Mouse (Mus musculus) midbrain, postnatal 0 days (tissue): ENCODE results near the gene Slc5a5. TPM values are rescaled to one million over a fixed set of nuclear protein-coding genes. Genes with fewer than 3 reads are reported as not detected.

Experiments used
- ATAC-seq: fragments of 200-750 bp; cut with Nextera tagmentation; 2 replicates; pipeline ENCODE4 v1.8.0; 2017; ENCODE audit warnings: moderate number of reproducible peaks, mild to moderate bottlenecking, moderate TSS enrichment, moderate library complexity; ENCODE audit not compliant: low FRiP score
- DNase-seq: peaks from one replicate; pipeline ENCODE4 v3.0.0-alpha.2; 2015; ENCODE audit warnings: low spot score
- H3K27ac ChIP-seq: fragments of 300-500 bp; sonication (generic); 2 replicates; pipeline ENCODE4 v1.5.1; 2014; ENCODE audit warnings: low read depth, mild to moderate bottlenecking, low read length, mixed read lengths
- H3K27me3 ChIP-seq: fragments of 300-500 bp; sonication (generic); 2 replicates; pipeline ENCODE4 v1.6.1; 2014; ENCODE audit warnings: low read length, control low read depth, mixed read lengths; ENCODE audit not compliant: insufficient read depth
- H3K36me3 ChIP-seq: fragments of 300-500 bp; sonication (generic); 2 replicates; pipeline ENCODE4 v1.6.1; 2014; ENCODE audit warnings: low read length, control low read depth, mixed read lengths; ENCODE audit not compliant: insufficient read depth
- H3K4me1 ChIP-seq: fragments of 300-500 bp; sonication (generic); 2 replicates; pipeline ENCODE4 v1.6.1; 2014; ENCODE audit warnings: mild to moderate bottlenecking, control low read depth, antibody characterized with exemption, low read length, mixed read lengths; ENCODE audit not compliant: insufficient read depth
- H3K4me2 ChIP-seq: fragments of 300-500 bp; sonication (generic); 2 replicates; pipeline ENCODE4 v1.6.1; 2014; ENCODE audit warnings: low read depth, mild to moderate bottlenecking, low read length, mixed read lengths; ENCODE audit not compliant: poor library complexity, severe bottlenecking
- H3K4me3 ChIP-seq: fragments of 300-500 bp; sonication (generic); 2 replicates; pipeline ENCODE4 v1.5.1; 2014; ENCODE audit warnings: low read depth, mild to moderate bottlenecking, low read length, moderate library complexity
- H3K9ac ChIP-seq: fragments of 300-500 bp; sonication (generic); replicated peaks from 2 replicates; pipeline ENCODE4 v1.6.1; 2014; ENCODE audit warnings: mild to moderate bottlenecking, low read length, moderate library complexity, mixed read lengths; ENCODE audit not compliant: poor library complexity, severe bottlenecking
- H3K9me3 ChIP-seq: fragments of 300-500 bp; sonication (generic); 2 replicates; pipeline ENCODE4 v1.6.1; 2016; ENCODE audit warnings: low read length, control low read depth
- CTCF ChIP-seq: IDR thresholded peaks from 2 replicates; pipeline ENCODE4 v1.5.1; 2016; ENCODE audit warnings: antibody characterized with exemption, mild to moderate bottlenecking
- WGBS: fragments of 180-500 bp; shearing (Covaris S2); extraction: QIAGEN DNeasy Blood & Tissue Kit; methylation state at CpG from one replicate; pipeline ENCODE4 v1.1.7; 2014; 5-methylcytosine and 5-hydroxymethylcytosine counted together
- polyA plus RNA-seq: library from polyadenylated mRNA; unstranded; fragments of >200 nt; fragmentation: Nextera tagmentation; extraction: Ambion mirVana; gene quantifications from 2 replicates; pipeline ENCODE4 v1.2.1, GENCODE M21; 2015
- total RNA-seq: library from RNA; depleted of rRNA; stranded (reverse); fragments of >200 nt; gene quantifications from 2 replicates; pipeline ENCODE4 v1.2.3, GENCODE M21; 2014

The Slc5a5 gene
- total and polyA plus RNA-seq, 2 experiments from 2014 or later: 2.1 to 3.7 TPM

GRCm38 (mm10) chr8:70841147-70842072 is 51.1 kb downstream of the Slc5a5 start:
- no peaks in the 10 kb centered on the region for H3K36me3 ChIP-seq
- H3K9ac ChIP-seq: no peak overlapping the region
- H3K27ac ChIP-seq: no peak overlapping the region
- no peak overlapping the region for H3K4me2 ChIP-seq
- no peaks in the 10 kb centered on the region for H3K9me3 ChIP-seq
- ATAC-seq: no peak
- TF ChIP-seq CTCF: peak; percentile 97
- peak; percentile 82 for DNase-seq
- H3K27me3 ChIP-seq: no peaks in the 10 kb centered on the region
- no peaks in the 10 kb centered on the region for H3K4me1 ChIP-seq
- WGBS: 36% methylated on average over 22 of the region's 22 CpGs
- H3K4me3 ChIP-seq: no peak overlapping the region

- Histone ChIP-seq H3K9ac (no peak overlapping the region), H3K4me3 (no peak overlapping the region), H3K36me3 (peaks cover 6% of the 10 kb centered on the region; the same call in 1 of the 2 replicates), H3K27ac (no peak overlapping the region), H3K27me3 (no peaks in the 10 kb centered on the region), H3K4me2 (no peak overlapping the region), H3K9me3 (no peaks in the 10 kb centered on the region), H3K4me1 (no peaks in the 10 kb centered on the region)
- ATAC-seq: no peak
- TF ChIP-seq CTCF: no peak
- no peak for DNase-seq
- WGBS: 60% methylated on average over 10 of the region's 10 CpGs
These were observed 52.0 kb downstream of the Slc5a5 start for GRCm38 (mm10) chr8:70840590-70840989.

- no peaks in the 10 kb centered on the region for H3K9me3 ChIP-seq
These were observed 52.9 kb downstream of the Slc5a5 start, which contains the start of gene Arrdc2 for GRCm38 (mm10) chr8:70839408-70840351. Gene Arrdc2 (minus strand): TSS chr8:70839720.

DNA sequence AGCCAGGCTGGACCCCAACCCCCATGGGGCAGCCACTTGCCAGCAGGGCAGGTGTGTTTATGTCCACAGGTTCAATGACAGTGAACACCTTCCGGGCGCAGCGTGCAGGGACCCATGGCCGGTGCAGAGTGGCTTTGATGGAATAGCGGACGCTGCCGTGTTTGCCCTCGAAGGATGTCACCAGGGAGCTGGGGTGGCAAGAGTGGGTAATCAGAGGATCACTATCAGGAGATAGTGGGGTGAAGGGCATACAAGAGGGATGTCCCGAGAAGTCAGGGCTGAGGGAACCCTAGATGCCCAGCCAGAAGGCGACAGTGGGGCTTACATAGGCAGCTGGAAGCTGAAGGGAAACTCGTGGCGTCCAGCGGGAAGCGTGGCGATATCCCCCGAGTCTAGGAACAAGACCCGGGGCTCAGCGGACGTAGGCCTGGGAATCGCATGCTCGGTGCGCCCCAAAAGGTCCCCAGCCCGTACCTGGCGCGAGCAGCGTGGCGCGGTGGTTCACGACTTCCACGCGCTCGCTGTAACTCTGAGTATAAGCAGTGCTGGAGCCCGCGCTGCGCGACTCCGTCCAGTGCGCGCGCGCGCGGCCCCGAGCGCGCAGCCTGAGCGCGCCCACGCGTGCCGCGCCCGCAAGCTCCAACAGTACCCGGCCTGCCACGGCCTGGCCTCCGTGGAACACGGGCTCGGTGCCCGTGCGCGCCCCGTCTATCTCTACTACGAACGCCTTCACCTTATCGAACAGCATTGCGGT is 53.7 kb downstream of the Slc5a5 start:
- Histone ChIP-seq H3K4me1 (no peaks in the 10 kb centered on the region), H3K27me3 (no peaks in the 10 kb centered on the region), H3K36me3 (peaks cover 6% of the 10 kb centered on the region; the same call in 1 of the 2 replicates), H3K27ac (peak overlapping the region; percentile 83), H3K4me2 (peak overlapping the region; percentile 51), H3K4me3 (peak overlapping the region; percentile 46), H3K9ac (peak overlapping the region; percentile 71), H3K9me3 (no peaks in the 10 kb centered on the region)
- peak; percentile 69 for DNase-seq
- ATAC-seq: peak; percentile 67
- 3% methylated on average over 66 of the region's 66 CpGs for WGBS
- no peak for TF ChIP-seq CTCF

More at GRCm38 (mm10) chr8:70839408-70840351, 52.9 kb downstream of the Slc5a5 start, which contains the start of gene Arrdc2:
- Histone ChIP-seq H3K4me1 (no peaks in the 10 kb centered on the region), H3K4me2 (peak within 1 kb of the TSS; percentile 51), H3K27ac (peak within 1 kb of the TSS; percentile 83), H3K4me3 (peak within 1 kb of the TSS; percentile 46), H3K9ac (peak within 1 kb of the TSS; percentile 71), H3K36me3 (peaks cover 6% of the 10 kb centered on the region; the same call in 1 of the 2 replicates), H3K27me3 (no peaks in the 10 kb centered on the region)
- WGBS: 2% methylated on average over 55 of the region's 55 CpGs
- DNase-seq (peak; percentile 100), ATAC-seq (peak; percentile 96)
- peak; percentile 11; the same call in 1 of the 2 replicates for TF ChIP-seq CTCF

GRCm38 (mm10) chr8:70836666-70837065 is 55.9 kb downstream of the Slc5a5 start:
- Histone ChIP-seq H3K36me3 (peaks cover 6% of the 10 kb centered on the region; the same call in 1 of the 2 replicates), H3K4me2 (no peak overlapping the region), H3K4me3 (no peak overlapping the region), H3K27me3 (no peaks in the 10 kb centered on the region), H3K9ac (no peak overlapping the region), H3K27ac (no peak overlapping the region), H3K4me1 (no peaks in the 10 kb centered on the region), H3K9me3 (no peaks in the 10 kb centered on the region)
- no peak for ATAC-seq
- no peak for TF ChIP-seq CTCF
- no peak for DNase-seq
- WGBS: 88% methylated on average over 12 of the region's 12 CpGs
